Mouse (Mus musculus) kidney, embryonic 16.5 days (tissue): Measurements from ENCODE around the gene Greb1. TPM values are rescaled to one million over a fixed set of nuclear protein-coding genes. Genes with fewer than 3 reads are reported as not detected.

ENCODE experiments used
- ATAC-seq: fragments of 200-750 bp; cut with Nextera tagmentation; 2 replicates; pipeline ENCODE4 v1.8.0; 2017; ENCODE audit warnings: moderate TSS enrichment; ENCODE audit not compliant: low FRiP score, low TSS enrichment
- H3K27ac ChIP-seq: fragments of 300-500 bp; sonication (generic); 2 replicates; pipeline ENCODE4 v1.5.1; 2014; ENCODE audit warnings: low read length
- H3K27me3 ChIP-seq: fragments of 300-500 bp; sonication (generic); 2 replicates; pipeline ENCODE4 v1.6.1; 2014; ENCODE audit warnings: low read length, control low read depth, mixed read lengths; ENCODE audit not compliant: insufficient read depth
- H3K36me3 ChIP-seq: fragments of 300-500 bp; sonication (generic); 2 replicates; pipeline ENCODE4 v1.6.1; 2014; ENCODE audit warnings: low read length, control low read depth, mixed read lengths; ENCODE audit not compliant: insufficient read depth
- H3K4me1 ChIP-seq: fragments of 300-500 bp; sonication (generic); 2 replicates; pipeline ENCODE4 v1.6.1; 2014; ENCODE audit warnings: low read length, control low read depth, mixed read lengths; ENCODE audit not compliant: insufficient read depth
- H3K4me2 ChIP-seq: fragments of 300-500 bp; sonication (generic); replicated peaks from 2 replicates; pipeline ENCODE4 v1.6.1; 2014; ENCODE audit warnings: low read depth, low read length
- H3K4me3 ChIP-seq: fragments of 300-500 bp; sonication (generic); 2 replicates; pipeline ENCODE4 v1.5.1; 2014; ENCODE audit warnings: mild to moderate bottlenecking, low read length
- H3K9ac ChIP-seq: fragments of 300-500 bp; sonication (generic); replicated peaks from 2 replicates; pipeline ENCODE4 v1.6.1; 2014; ENCODE audit warnings: low read length
- H3K9me3 ChIP-seq: fragments of 300-500 bp; sonication (generic); 2 replicates; pipeline ENCODE4 v1.6.1; 2016; ENCODE audit warnings: low read length, control low read depth
- WGBS: fragments of 180-500 bp; shearing (Covaris S2); extraction: QIAGEN DNeasy Blood & Tissue Kit; methylation state at CpG from one replicate; pipeline ENCODE4 v1.1.7; 2014; 5-methylcytosine and 5-hydroxymethylcytosine counted together
- polyA plus RNA-seq: library from polyadenylated mRNA; unstranded; fragments of >200 nt; fragmentation: Nextera tagmentation; extraction: Ambion mirVana; gene quantifications from 2 replicates; pipeline ENCODE4 v1.2.1, GENCODE M21; 2015

Gene Greb1
- 4.4 and 5.2 TPM in 2 replicates for polyA plus RNA-seq

- WGBS, result under 1% methylated on average over 47 of the region's 53 CpGs
- Histone ChIP-seq H3K4me3 (peak within 1 kb of the TSS; percentile 61), H3K27ac (no peak within 1 kb of the TSS), H3K4me1 (peaks cover 31% of the 10 kb centered on the region; the same call in 1 of the 2 replicates), H3K36me3 (no peaks in the 10 kb centered on the region), H3K4me2 (peak within 1 kb of the TSS; percentile 98), H3K9ac (peak within 1 kb of the TSS; percentile 69), H3K9me3 (no peaks in the 10 kb centered on the region), H3K27me3 (peaks cover 5% of the 10 kb centered on the region; the same call in 1 of the 2 replicates)
- peak; percentile 60 for ATAC-seq
Observed at GRCm38 (mm10) chr12:16800259-16800958, at the start of gene Greb1. Gene Greb1, minus strand, starts transcription at chr12:16800886.

- 30% methylated on average over 2 of the region's 2 CpGs for WGBS
- no peaks in the 10 kb centered on the region for H3K36me3 ChIP-seq
- no peak overlapping the region for H3K4me3 ChIP-seq
- H3K27me3 ChIP-seq, result no peaks in the 10 kb centered on the region
- H3K9me3 ChIP-seq, result no peaks in the 10 kb centered on the region
- H3K4me1 ChIP-seq, result peaks cover 11% of the 10 kb centered on the region
- no peak overlapping the region for H3K27ac ChIP-seq
- no peak overlapping the region for H3K4me2 ChIP-seq
- no peak for ATAC-seq
- H3K9ac ChIP-seq, result no peak overlapping the region
Observed at GRCm38 (mm10) chr12:16849821-16850220, 49.1 kb upstream of the Greb1 start.

- H3K4me1 ChIP-seq, result peaks cover 9% of the 10 kb centered on the region
- no peak overlapping the region for H3K9ac ChIP-seq
- H3K9me3 ChIP-seq, result no peaks in the 10 kb centered on the region
- WGBS, result 73% methylated on average over 2 of the region's 2 CpGs
- no peak overlapping the region for H3K27ac ChIP-seq
- no peaks in the 10 kb centered on the region for H3K27me3 ChIP-seq
- no peak overlapping the region for H3K4me3 ChIP-seq
- no peaks in the 10 kb centered on the region for H3K36me3 ChIP-seq
- ATAC-seq, result no peak
- H3K4me2 ChIP-seq, result no peak overlapping the region
Observed at GRCm38 (mm10) chr12:16848501-16848900, 47.8 kb upstream of the Greb1 start.

- H3K27me3 ChIP-seq, result no peaks in the 10 kb centered on the region
- no peaks in the 10 kb centered on the region for H3K9me3 ChIP-seq
- H3K4me1 ChIP-seq, result peaks cover 8% of the 10 kb centered on the region
- ATAC-seq, result no peak
- H3K4me2 ChIP-seq, result no peak overlapping the region
- no peaks in the 10 kb centered on the region for H3K36me3 ChIP-seq
- no peak overlapping the region for H3K27ac ChIP-seq
- no peak overlapping the region for H3K9ac ChIP-seq
- no peak overlapping the region for H3K4me3 ChIP-seq
- 76% methylated on average over 4 of the region's 4 CpGs for WGBS
Observed at GRCm38 (mm10) chr12:16847204-16847792, 46.6 kb upstream of the Greb1 start.

- WGBS, result 42% methylated on average over 12 of the region's 14 CpGs
- no peaks in the 10 kb centered on the region for H3K9me3 ChIP-seq
- no peaks in the 10 kb centered on the region for H3K36me3 ChIP-seq
- H3K27me3 ChIP-seq, result no peaks in the 10 kb centered on the region
- no peak overlapping the region for H3K4me2 ChIP-seq
- peak; percentile 70 for ATAC-seq
- no peak overlapping the region for H3K4me3 ChIP-seq
- H3K4me1 ChIP-seq, result peaks cover 4% of the 10 kb centered on the region; the same call in 1 of the 2 replicates
- H3K27ac ChIP-seq, result peak overlapping the region; percentile 65
- no peak overlapping the region for H3K9ac ChIP-seq
Observed at GRCm38 (mm10) chr12:16844623-16845592, 44.2 kb upstream of the Greb1 start.

- 0 out of 2 replicates have a peak, but pooled peaks have one; percentile 32 for ATAC-seq
- 65% methylated on average over 8 of the region's 8 CpGs for WGBS
- H3K27ac ChIP-seq, result no peak overlapping the region; the same call in 1 of the 2 replicates
- no peak overlapping the region for H3K4me2 ChIP-seq
- no peak overlapping the region for H3K4me3 ChIP-seq
- no peaks in the 10 kb centered on the region for H3K9me3 ChIP-seq
- no peaks in the 10 kb centered on the region for H3K27me3 ChIP-seq
- 0 out of 2 replicates have a peak, but pooled peaks cover 4% of the 10 kb centered on the region for H3K4me1 ChIP-seq
- H3K36me3 ChIP-seq, result no peaks in the 10 kb centered on the region
- H3K9ac ChIP-seq, result no peak overlapping the region
Observed at GRCm38 (mm10) chr12:16840842-16841782, 40.4 kb upstream of the Greb1 start.

- 80% methylated on average over 4 of the region's 4 CpGs for WGBS
- no peak overlapping the region for H3K9ac ChIP-seq
- no peaks in the 10 kb centered on the region for H3K9me3 ChIP-seq
- no peaks in the 10 kb centered on the region for H3K27me3 ChIP-seq
- H3K4me2 ChIP-seq, result no peak overlapping the region
- H3K4me3 ChIP-seq, result no peak overlapping the region
- no peaks in the 10 kb centered on the region for H3K36me3 ChIP-seq
- H3K4me1 ChIP-seq, result 0 out of 2 replicates have a peak, but pooled peaks cover 7% of the 10 kb centered on the region
- ATAC-seq, result no peak
- no peak overlapping the region for H3K27ac ChIP-seq
Observed at GRCm38 (mm10) chr12:16837766-16838165, 37.1 kb upstream of the Greb1 start.

- WGBS, result 31% methylated on average over 9 of the region's 9 CpGs
- Histone ChIP-seq H3K27me3 (no peaks in the 10 kb centered on the region), H3K9me3 (no peaks in the 10 kb centered on the region), H3K4me2 (no peak overlapping the region), H3K9ac (no peak overlapping the region), H3K4me3 (no peak overlapping the region), H3K27ac (no peak overlapping the region), H3K4me1 (0 out of 2 replicates have a peak, but pooled peaks cover 4% of the 10 kb centered on the region), H3K36me3 (no peaks in the 10 kb centered on the region)
- ATAC-seq, result peak; percentile 55; the same call in 1 of the 2 replicates
Observed at GRCm38 (mm10) chr12:16836188-16836587, 35.5 kb upstream of the Greb1 start.

GRCm38 (mm10) chr12:16834701-16835100, 34.0 kb upstream of the Greb1 start:
- no peaks in the 10 kb centered on the region for H3K27me3 ChIP-seq
- 36% methylated on average over 11 of the region's 11 CpGs for WGBS
- ATAC-seq, result peak; percentile 64

More at GRCm38 (mm10) chr12:16834701-16835100, 34.0 kb upstream of the Greb1 start:
- Histone ChIP-seq H3K9me3 (no peaks in the 10 kb centered on the region), H3K9ac (no peak overlapping the region), H3K4me2 (no peak overlapping the region), H3K4me1 (0 out of 2 replicates have a peak, but pooled peaks cover 3% of the 10 kb centered on the region), H3K27ac (no peak overlapping the region), H3K36me3 (no peaks in the 10 kb centered on the region), H3K4me3 (no peak overlapping the region)
